Mouse (Mus musculus) layer of hippocampus, postnatal 14 days (tissue): ENCODE measurements around the gene Fut11. TPM values are rescaled to one million over a fixed set of nuclear protein-coding genes. Genes with fewer than 3 reads are reported as not detected.

Experiments used
- DNase-seq, 2 experiments: peaks; one replicate each; pipeline ENCODE4 v3.0.0; 2021 to 2022; ENCODE audit warnings: low spot score in 2 of 2, mixed read lengths in 1 of 2
- microRNA-seq, 2 experiments: library from miRNA; unstranded; fragments of <30 nt; microRNA quantifications; one replicate each; pipeline ENCODE4 v1.2.0; 2021
- total RNA-seq, 2 experiments: library from RNA; stranded (reverse); gene quantifications; 2 replicates each; pipeline ENCODE4 v1.2.3; 2021

The Fut11 gene
- total RNA-seq, 2 experiments from 2014 or later = 18.2 to 18.5 TPM

- DNase-seq = no peak
Measured at GRCm38 (mm10) chr14:20750503-20750902, 55.7 kb downstream of the Fut11 start.

Small RNA genes within 50 kb of the gene (microRNA-seq; reads per million reads assigned to microRNA genes)
- gene Mir6946 = 1.4 to 2.3 reads per million in 2 experiments

Other genes starting within 250 kb of the Fut11 start
- 1 to 10 TPM in 1 of 2 experiments, under 1 TPM in 1; 0.67 to 1.8 TPM for gene Cfap70, start 242.7 kb upstream of the Fut11 start, total RNA-seq
- gene Anxa7, start 214.8 kb upstream of the Fut11 start, total RNA-seq = 10 to 100 TPM; 48.4 to 50.6 TPM
- 1 to 10 TPM; 1.0 to 1.8 TPM for gene Mss51, start 198.1 kb upstream of the Fut11 start, total RNA-seq
- gene Ppp3cb, start 148.4 kb upstream of the Fut11 start, total RNA-seq = 100 to 1,000 TPM; 373 to 392 TPM
- 10 to 100 TPM; 38.6 to 51.9 TPM for gene Usp54, start 53.9 kb upstream of the Fut11 start, total RNA-seq
- not detected for gene Myoz1, start 38.4 kb upstream of the Fut11 start, total RNA-seq
- gene Synpo2l, start 26.6 kb upstream of the Fut11 start, total RNA-seq = under 1 TPM; 0.35 to 0.57 TPM
- 100 to 1,000 TPM; 106 to 110 TPM for gene Sec24c, start 20.7 kb upstream of the Fut11 start, total RNA-seq
- 10 to 100 TPM; 48.4 to 51.8 TPM for gene Chchd1, start 8.0 kb downstream of the Fut11 start, total RNA-seq
- 100 to 1,000 TPM; 142 to 161 TPM for gene Zswim8, start 12.6 kb downstream of the Fut11 start, total RNA-seq
- 10 to 100 TPM; 14.3 to 18.1 TPM for gene Ndst2, start 39.6 kb downstream of the Fut11 start, total RNA-seq
- 100 to 1,000 TPM; 186 to 188 TPM for gene Camk2g, start 99.1 kb downstream of the Fut11 start, total RNA-seq
- gene Plau, start 141.7 kb downstream of the Fut11 start, total RNA-seq = 1 to 10 TPM; 3.7 to 4.6 TPM
- 10 to 100 TPM; 36.6 to 42.6 TPM for gene Vcl, start 234.4 kb downstream of the Fut11 start, total RNA-seq